Mouse (Mus musculus): ENCODE results near the gene Dazap1. TPM values are rescaled to one million over a fixed set of nuclear protein-coding genes. Genes with fewer than 3 reads are reported as not detected.
"Not testable (repeated sequence)": the region's sequence is repeated elsewhere in the genome, so short reads cannot be mapped to it uniquely, and the experiment has no call there.

The Dazap1 gene
- 48.9 and 56.1 TPM in 2 replicates for polyA plus RNA-seq (2015; fragmentation: Nextera tagmentation; extraction: Ambion mirVana)

- peak; percentile 93 for DNase-seq (ENCODE audit: low spot score)
Measured at GRCm38 (mm10) chr10:80260642-80261584, at the start of gene Dazap1, which contains the start of gene Gamt. TSS of gene Dazap1 (plus strand) at chr10:80261486. TSS of gene Gamt (minus strand) at chr10:80261012.

- DNase-seq (ENCODE audit: low spot score), result peak; percentile 19
Measured at GRCm38 (mm10) chr10:80211547-80212103, 49.7 kb upstream of the Dazap1 start.

GRCm38 (mm10) chr10:80215048-80215772 lies 46.1 kb upstream of the Dazap1 start:
- no peak for DNase-seq (ENCODE audit: low spot score)

GRCm38 (mm10) chr10:80220676-80221075 lies 40.6 kb upstream of the Dazap1 start:
- DNase-seq (ENCODE audit: low spot score), result no peak

GRCm38 (mm10) chr10:80223137-80223536 lies 38.1 kb upstream of the Dazap1 start:
- not testable (repeated sequence) for DNase-seq (ENCODE audit: low spot score)

GRCm38 (mm10) chr10:80226071-80226415 lies 35.2 kb upstream of the Dazap1 start:
- no peak for DNase-seq (ENCODE audit: low spot score)

GRCm38 (mm10) chr10:80226416-80227165 lies 34.7 kb upstream of the Dazap1 start, which contains the start of gene Mum1:
TSS of gene Mum1 (plus strand) at chr10:80226434.
- DNase-seq (ENCODE audit: low spot score), result peak; percentile 99

GRCm38 (mm10) chr10:80227166-80227539 lies 34.1 kb upstream of the Dazap1 start:
- no peak for DNase-seq (ENCODE audit: low spot score)

GRCm38 (mm10) chr10:80227877-80228775 lies 33.2 kb upstream of the Dazap1 start:
- no peak for DNase-seq (ENCODE audit: low spot score)

GRCm38 (mm10) chr10:80236145-80236825 lies 25.0 kb upstream of the Dazap1 start:
- no peak for DNase-seq (ENCODE audit: low spot score)

- DNase-seq (ENCODE audit: low spot score), result no peak
Measured at GRCm38 (mm10) chr10:80237020-80237419, 24.3 kb upstream of the Dazap1 start.

- DNase-seq (ENCODE audit: low spot score), result no peak
Measured at GRCm38 (mm10) chr10:80238306-80238705, 23.0 kb upstream of the Dazap1 start.

- DNase-seq (ENCODE audit: low spot score), result no peak
Measured at GRCm38 (mm10) chr10:80239791-80240190, 21.5 kb upstream of the Dazap1 start.

- DNase-seq (ENCODE audit: low spot score), result no peak
Measured at GRCm38 (mm10) chr10:80242088-80242487, 19.2 kb upstream of the Dazap1 start.

GRCm38 (mm10) chr10:80242607-80243006 lies 18.7 kb upstream of the Dazap1 start:
- no peak for DNase-seq (ENCODE audit: low spot score)

- peak; percentile 53 for DNase-seq (ENCODE audit: low spot score)
Measured at GRCm38 (mm10) chr10:80244791-80245399, 16.4 kb upstream of the Dazap1 start.

- DNase-seq (ENCODE audit: low spot score), result peak; percentile 85
Measured at GRCm38 (mm10) chr10:80245600-80245999, 15.7 kb upstream of the Dazap1 start.

GRCm38 (mm10) chr10:80247849-80248248 lies 13.4 kb upstream of the Dazap1 start:
- DNase-seq (ENCODE audit: low spot score), result no peak

GRCm38 (mm10) chr10:80248437-80248836 lies 12.8 kb upstream of the Dazap1 start:
- not testable (repeated sequence) for DNase-seq (ENCODE audit: low spot score)
